Mouse (Mus musculus) layer of hippocampus, adult 11-12 months (tissue): ENCODE measurements around the gene B4galt3.
"Not testable (repeated sequence)": the region's sequence is repeated elsewhere in the genome, so short reads cannot be mapped to it uniquely, and the experiment has no call there.

Source experiments
- DNase-seq: peaks from one replicate; pipeline ENCODE4 v3.0.0; 2022; ENCODE audit warnings: low spot score

The B4galt3 gene

DNA sequence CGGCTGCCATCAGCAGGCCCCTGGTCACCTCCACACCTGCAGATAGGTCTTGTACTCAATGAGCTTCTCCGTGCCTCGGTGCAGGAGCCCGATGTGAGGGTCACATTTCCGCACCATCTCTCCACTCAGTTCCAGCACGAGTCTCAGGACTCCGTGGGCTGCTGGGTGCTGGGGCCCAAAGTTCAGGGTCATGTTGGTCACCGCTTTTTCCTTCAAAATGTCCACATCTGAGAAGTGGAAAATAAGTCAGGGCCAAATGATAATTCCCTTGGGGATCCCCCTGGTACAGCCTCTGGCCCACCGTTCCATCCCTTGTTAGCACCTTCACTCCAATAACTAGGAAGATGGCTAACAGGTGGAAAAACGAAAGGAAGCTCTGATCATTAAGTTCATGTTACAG, 29.2 kb upstream of the B4galt3 start:
- DNase-seq, result no peak

DNA sequence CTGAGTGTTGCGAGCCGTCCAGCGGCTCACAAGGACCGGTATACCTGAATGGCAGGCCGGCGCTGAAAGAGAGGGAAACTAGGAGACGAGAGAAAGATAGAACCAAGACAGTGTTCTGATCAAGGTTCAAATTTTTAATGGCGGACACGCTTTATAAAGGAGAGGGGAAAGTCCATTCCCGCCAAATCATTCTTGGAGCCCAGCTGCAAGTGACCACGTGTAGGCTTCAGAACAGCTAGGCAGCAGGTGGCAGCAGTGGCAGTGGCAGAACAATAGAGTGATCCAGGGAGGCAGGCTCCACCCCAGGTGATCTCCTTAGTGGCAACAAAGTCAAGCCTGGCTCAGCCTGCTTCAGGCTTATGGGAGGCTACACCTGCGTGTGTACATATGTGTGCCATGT, 28.2 kb upstream of the B4galt3 start:
- not testable (repeated sequence) for DNase-seq

DNA sequence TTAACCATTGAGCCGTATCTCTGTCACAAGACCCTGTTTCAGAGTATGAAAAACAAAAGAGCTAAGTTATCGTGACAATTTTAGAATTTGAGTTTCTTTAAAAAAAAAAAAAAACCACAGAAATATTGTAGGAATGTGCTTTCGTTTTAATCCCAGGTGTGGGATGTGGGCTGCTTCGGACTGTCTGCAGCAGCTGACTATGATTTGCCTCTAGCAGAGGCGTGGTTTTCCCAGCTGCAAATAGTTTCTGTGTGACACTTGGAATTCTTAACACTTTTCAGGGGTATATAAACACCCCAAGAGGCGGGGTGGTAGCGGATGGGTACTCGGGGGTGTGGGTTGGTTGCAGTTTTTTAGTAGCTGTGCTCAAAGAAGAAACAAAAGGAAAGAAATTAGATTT, 24.8 kb upstream of the B4galt3 start:
- DNase-seq, result no peak

DNA sequence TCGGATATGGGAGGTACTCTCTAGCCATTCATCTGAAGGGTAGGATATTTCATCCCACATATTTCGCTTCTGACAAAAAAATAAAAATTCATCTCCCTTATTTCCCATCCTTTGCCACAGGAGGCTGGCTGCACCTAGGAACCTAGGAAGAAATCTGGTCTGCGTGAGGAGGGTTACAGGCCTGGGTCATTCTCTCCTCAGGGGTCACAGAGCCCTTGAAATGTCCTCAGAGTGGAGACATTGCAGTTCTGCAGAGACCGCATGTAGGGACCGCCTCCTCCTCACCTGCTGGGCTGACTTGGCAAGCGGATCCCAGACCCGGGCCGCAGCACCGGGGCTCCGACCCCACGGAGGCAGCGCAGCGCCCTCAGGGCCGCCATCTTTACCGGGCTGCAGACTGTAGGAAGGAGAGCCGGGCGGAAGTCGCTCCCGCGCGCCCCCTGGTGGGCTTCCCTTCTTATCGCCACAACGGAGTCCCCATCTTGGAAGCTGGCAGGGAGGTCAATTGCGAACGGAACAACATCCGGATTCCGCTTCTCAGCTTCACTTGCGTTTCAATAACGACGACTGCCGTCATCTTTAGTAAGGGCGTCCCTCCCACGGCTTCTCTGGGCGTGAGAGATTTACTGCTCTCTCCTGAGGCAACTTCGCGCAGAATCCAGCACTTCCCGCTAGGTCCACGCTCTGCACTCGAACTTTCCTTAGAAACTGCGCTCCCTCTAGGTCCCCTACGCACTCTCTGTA, 23.2 kb upstream of the B4galt3 start:
- DNase-seq, result peak; percentile 97

DNA sequence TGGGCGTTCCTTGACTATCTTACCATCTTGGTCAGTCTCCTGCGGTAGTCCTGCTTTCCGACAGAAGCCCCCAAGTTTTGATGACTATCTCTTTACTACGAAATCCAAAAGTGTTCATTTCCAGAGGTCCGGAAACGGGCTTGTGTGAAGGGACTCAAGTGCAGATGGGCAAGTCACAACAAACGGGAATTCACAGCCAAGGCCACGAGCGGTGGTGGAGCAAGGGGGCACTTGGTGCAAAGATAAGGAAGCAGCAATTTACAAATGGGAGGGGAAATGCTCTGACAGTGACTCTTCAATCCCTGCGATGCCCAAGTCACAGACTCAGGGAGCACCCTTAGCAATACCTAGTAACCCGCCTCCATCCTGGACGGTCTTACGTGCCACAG, 22.7 kb upstream of the B4galt3 start:
- no peak for DNase-seq

DNA sequence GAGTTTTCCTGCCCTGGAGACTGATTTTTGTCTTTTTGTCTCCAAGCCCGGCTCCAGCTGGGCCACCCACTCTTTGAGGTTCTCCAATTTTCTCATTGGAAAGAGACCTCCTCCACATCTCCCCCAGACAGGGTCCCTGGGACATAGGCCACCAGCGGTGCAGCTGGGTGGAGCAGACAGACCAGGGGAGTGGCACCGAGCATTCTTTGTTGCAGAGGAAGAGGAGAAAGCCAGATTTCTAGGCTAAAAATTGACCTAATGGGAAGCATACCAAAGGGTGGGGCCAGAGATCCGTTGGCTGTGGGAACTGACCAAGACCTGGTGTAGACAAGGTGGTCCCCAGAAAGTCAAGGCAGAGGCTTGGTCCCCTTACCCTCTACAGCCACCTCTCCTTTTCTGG, 22.2 kb upstream of the B4galt3 start:
- no peak for DNase-seq

DNA sequence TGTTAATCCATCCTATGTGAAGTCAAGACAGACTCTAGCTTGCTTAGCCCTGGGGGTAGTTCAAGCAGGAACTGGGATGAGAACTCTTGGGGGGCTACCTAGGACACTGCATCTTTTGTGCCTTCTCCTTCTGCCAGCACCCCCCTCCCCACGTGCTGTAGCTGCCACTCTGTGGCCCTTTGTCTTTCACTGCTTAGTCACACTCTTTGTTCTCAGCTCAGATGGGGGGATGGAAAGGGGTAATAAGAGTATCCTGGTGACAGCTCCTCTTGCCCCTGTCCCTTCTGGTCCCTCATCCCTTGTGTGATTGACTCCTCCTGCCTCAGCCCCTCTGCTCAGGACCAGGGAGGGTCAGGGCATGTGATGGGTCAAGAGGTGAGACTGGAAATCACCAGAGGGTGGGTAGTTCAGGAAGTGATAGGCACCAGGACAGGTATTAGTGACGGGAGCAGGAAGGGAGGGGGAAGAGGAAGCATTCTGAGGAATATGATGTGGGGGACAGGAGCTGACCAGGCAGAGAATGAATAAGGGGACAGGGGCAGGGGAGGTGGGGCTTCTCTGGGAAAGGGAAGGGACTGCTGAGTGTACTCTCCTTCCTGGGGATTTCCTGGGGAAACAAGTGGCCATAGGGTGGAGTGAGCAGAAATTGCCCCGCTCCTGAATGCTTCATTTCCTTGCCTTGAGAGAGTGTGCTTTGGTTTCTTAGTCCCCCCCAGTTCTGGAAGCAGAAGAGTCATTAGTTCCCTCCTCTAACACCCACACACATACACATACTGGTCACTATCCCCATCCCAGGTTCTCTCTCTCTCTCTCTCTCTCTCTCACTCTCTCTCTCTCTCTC, 21.5 kb upstream of the B4galt3 start:
- peak; percentile 58 for DNase-seq

DNA sequence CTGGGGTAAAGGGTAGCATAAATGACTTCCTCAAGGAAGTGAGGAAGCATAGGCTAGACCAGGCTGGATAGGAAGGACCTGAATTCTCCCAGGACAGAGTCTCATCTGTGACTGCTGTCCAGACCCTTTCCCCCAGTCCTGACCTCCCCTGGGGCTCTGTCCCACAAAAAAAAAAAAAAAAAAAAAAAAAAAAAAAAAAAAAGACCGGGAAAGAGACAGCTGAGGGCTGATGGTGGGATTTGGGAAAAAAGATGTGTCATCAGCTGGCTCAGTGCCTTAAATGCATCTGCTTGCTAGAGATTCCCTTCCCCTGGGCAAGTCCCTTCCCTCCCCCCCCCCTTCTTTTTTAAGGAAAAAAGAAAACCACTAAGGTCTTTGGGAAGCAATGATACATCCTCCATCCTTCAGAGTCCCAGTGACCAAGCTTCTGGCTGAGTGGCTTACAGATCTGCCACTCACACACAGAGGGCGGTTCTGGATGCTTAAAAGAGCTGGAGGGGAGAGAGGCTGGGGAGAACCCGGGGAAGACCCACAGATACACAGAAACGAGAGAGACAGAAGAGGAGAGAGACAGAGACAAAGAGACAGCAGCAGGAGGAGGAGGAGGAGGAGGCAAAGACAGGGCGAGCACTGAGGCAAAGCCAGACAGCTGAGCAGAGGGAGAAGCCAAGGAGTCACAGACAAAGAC, 20.1 kb upstream of the B4galt3 start, which contains the start of gene Adamts4:
Adamts4 (plus strand) TSS at position 509 of the 688 bp plus-strand sequence.
- peak; percentile 60 for DNase-seq

DNA sequence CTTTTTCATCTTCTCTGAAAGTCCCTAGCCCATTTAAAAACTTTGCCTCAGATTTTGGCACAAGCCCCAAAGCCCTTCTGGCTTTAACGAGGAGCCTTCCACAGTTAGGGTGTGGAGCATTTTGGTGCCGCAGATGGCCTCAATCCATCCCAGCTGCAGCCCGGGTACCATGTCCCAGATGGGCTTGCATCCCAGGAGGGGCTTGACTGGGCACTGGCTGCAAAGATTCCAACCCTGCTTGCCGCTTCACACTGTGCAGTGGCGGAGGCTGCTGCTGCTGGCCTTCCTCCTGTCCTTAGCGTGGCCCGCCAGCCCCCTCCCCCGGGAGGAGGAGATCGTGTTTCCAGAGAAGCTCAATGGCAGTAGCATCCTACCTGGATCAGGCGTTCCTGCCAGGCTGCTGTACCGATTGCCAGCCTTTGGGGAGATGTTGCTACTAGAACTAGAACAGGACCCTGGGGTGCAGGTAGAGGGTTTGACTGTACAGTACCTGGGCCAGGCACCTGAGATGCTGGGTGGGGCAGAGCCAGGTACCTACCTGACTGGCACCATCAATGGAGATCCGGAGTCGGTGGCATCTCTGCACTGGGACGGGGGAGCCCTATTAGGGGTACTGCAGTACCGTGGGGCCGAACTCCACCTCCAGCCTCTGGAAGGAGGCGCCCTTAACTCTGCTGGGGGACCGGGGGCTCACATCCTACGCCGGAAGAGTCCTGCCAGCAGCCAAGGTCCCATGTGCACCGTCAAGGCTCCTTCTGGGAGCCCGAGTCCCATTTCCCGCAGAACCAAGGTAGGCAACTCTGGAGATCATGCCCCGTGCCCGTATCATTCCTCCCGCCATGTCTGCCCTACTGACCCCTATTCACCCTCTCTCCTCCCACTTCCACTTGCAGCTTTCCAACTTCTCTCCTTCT, 19.2 kb upstream of the B4galt3 start, which contains the start of gene Ndufs2:
Ndufs2 (minus strand) TSS at position 709 of the 914 bp plus-strand sequence.
- no peak for DNase-seq

DNA sequence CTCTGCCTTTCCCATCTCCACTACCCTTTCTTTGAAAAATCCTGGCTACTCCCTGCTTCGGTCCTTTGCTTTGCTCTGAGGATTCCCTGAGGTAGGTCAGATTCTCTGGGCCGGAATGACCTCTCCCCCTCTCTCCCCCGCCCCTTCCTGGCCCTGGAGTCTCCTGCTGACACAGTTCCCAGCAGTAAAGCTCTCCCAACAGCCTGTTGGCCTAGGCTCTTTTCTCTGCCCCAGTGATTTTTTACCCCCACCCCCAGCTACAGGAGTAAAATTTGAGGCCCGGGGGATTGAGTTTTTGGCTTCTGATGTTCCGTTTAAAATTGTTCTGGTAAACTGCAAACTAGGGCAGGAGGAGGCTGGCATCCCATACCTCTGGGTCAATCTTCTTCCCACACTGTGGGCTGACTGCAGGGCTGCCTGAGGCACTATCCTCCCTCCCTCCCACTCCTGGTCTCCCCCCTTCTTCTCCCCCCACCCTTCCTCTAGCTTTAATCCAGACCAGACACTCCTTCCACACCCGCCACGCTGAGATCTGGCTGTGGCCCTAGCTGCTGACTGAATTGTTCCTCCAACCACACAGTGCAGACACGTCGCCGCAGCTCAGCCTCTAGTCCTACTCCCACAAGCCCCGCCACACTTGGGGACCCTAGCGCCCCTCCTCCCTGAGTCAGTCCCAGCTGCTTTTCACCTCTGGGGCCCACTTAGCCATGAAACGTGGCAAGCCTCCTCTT, 18.4 kb upstream of the B4galt3 start:
- DNase-seq, result no peak

DNA sequence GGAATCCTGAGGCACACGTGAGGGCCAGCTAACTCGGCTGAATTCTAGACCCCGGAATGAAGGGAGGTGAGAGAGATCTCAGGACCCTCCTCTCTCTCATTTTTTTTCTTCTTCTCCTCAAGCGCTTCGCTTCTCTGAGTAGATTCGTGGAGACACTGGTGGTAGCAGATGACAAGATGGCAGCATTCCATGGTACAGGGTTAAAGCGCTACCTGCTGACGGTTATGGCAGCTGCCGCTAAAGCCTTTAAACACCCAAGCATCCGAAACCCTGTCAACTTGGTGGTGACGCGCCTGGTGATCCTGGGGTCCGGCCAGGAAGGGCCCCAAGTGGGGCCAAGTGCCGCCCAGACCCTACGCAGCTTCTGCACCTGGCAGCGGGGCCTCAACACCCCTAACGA, 17.7 kb upstream of the B4galt3 start:
- no peak for DNase-seq

DNA sequence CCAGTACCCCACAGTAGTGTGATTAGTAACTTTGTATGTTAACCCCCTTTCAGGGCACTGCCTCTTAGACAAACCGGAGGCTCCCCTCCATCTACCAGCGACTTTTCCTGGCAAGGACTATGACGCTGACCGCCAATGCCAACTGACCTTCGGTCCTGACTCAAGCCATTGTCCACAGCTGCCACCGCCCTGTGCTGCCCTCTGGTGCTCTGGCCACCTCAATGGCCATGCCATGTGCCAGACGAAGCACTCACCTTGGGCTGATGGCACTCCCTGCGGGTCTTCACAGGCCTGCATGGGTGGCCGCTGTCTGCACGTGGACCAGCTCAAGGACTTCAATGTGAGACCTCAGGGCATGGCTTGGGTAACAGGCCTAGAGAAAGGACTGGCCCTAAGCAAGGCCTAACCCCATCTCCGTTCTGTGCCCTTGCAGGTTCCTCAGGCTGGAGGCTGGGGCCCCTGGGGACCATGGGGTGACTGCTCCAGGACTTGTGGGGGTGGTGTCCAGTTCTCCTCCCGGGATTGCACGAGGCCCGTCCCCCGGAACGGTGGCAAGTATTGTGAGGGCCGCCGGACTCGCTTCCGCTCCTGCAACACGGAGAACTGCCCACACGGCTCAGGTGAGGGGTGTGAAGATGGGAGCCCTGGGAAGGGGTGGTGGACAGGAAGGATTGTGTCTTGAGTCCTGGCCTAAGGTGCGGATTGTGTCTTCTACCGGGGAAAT, 13.9 kb upstream of the B4galt3 start:
- DNase-seq, result no peak

DNA sequence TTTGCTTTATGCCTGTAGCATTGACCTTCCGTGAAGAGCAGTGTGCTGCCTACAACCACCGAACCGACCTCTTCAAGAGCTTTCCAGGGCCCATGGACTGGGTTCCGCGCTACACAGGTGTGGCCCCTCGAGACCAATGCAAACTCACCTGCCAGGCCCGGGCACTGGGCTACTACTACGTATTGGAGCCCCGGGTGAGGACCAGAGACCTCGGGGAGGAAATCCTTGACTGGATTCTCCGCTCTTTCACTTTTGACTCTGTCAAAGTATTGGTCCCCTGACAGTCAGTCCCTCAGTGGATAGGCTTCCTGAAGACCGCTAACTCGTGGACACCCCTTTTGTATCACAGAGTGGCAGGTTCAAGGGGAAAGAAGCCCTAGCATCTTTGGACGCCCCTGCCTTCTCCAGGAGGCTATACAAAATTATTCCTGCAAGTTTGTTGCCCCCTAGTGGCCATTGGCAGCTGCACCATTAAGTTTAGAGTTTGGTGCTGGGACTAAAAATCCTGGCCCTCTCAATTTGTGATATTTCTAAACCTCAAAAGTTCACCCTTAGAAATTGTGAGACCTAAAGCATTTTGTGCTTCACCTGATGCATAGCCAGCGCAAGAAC, 13.1 kb upstream of the B4galt3 start:
- peak; percentile 77 for DNase-seq

DNA sequence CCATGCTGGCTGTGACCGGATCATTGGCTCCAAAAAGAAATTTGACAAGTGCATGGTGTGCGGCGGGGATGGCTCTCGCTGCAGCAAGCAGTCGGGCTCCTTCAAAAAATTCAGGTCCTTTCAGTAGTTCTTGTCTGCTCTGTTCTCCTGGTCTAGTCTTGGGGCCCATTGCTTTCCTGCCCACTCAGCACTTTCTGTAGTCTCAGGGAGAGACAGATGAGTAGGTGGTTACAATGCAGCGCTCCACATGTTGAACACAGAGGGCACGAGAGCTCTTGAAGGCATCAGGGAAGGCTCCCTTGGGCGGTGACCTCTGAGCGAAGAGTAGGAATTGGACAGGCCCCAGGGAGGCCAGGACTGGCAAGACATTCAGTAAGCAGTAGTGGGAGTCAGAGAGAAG, 12.3 kb upstream of the B4galt3 start:
- DNase-seq, result no peak

DNA sequence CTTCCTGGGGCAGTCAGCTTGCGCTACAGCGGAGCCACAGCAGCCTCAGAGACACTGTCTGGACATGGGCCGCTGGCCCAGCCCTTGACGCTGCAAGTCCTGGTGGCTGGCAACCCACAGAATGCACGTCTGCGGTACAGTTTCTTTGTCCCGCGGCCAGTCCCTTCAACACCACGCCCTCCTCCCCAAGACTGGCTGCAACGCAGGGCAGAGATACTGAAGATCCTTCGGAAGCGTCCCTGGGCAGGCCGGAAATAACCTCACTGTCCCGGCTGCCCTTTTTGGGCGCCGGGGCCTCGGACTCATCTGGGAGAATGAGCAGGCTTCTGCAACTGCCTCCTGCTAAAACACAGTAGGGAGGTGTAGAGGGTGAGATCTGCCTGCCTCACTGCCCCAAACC, 11.2 kb upstream of the B4galt3 start:
- no peak for DNase-seq

DNA sequence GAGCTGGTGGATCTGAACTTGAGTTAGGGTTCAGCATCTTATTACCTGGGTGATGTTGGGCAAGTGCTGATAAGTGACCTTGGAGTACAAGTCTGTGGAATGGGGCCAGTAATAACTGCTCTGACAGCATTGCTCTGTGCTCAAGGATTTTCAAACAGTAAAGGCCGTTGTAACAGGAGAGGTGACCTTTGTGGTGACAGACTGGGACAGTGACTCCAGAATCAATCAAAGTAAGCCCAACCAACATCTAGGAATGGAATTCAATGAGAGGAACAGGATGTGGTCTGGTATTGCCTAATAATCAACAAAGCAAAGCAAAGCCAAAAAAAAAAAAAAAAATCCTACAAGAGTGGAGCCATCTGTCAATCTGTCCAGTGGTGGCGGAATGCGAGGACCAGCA, 9.8 kb upstream of the B4galt3 start:
- DNase-seq, result no peak

DNA sequence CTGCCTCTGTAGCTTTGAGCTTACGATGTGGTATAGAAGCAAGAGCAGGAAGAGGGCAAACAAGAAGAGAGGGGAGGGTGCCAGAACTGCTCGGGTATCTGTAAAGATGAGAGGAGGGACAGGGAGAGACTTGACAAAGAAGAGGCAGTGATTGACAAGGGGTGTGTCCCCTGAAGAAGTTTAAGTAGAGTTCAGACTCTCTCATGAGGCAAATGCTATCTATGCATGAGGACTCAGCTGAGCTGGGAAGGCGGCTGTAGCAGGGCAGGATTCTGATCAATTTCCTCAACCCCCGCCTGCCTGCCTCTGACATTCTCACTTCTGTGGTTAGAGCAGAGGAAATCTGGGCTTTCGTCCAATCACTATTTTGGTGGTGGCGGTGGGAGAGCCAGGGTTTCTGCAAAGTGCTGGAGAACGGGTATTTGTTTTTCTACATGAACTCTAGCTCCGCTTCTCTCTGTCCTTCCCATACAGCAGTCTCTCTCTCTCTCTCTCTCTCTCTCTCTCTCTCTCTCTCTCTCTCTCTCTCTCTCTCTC, 7.5 kb upstream of the B4galt3 start:
- DNase-seq, result peak; percentile 88

DNA sequence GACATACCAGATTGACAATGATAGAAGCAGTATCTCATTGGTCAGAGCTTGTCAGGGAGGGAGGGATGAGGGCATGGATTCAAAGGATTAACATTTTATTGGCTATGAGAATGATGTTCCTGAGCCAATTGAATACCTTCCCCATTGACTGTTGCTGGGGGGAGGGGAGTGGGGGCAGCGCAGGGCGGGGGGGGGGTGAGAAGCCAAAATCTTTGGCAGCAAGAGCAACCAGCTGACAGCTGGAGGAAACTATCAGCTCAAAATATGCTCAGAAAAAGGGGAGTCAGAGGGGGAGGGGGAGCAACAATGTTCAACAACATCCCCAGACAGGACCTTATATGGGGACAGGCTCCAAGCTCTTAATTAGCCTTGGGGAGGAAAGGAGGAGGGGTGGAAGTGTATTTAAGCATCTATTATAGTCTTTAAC, 6.9 kb upstream of the B4galt3 start:
- peak; percentile 69 for DNase-seq

DNA sequence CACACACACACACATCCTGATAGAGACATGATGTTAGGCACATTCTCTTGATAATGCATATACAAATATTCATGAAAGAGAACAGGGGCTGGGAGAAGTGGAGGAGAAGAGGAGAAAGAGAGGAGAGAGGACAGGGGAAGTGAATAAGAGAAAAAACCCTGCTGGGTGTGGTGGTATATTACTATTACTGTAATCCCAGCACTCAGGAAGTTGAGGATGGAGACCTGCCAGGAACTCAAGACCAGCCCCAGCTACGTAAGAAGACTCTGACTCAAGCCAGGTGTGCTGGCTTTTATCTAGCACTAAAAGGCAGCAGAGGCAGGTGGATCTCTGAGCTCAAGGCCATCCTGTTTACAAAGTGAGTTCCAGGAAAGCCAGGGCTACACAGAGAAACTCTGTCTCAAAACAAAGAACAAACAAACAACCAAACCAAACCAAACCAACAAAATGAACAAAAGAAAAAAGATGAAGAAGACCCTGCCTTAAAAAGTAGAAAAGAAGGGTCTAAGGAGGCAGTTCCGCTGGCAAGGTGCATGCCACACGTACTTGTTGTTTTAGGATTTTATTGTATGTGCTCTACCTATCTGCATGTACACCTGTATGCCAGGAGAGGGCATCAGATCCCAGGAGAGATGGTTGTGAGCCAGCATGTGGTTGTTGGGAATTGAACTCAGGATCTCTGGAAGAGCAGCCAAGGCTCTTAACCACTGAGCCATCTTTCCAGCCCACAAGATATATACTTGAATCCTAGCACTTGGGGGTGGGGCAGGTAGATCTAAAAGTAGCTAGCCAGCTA, 6.3 kb upstream of the B4galt3 start:
- DNase-seq, result no peak
